Mouse (Mus musculus) bone marrow, adult 2 months (tissue): ENCODE data around the gene Cdk12.

Experiments
- CTCF ChIP-seq: fragments of 200-500 bp; IDR thresholded peaks from 2 replicates; pipeline ENCODE4 v1.5.1; 2011; ENCODE audit warnings: low read length, control low read depth; ENCODE audit not compliant: control insufficient read depth, insufficient read depth
- POLR2A ChIP-seq: fragments of 200-500 bp; IDR thresholded peaks from 2 replicates; pipeline ENCODE4 v1.6.1; 2011; ENCODE audit warnings: low read depth, mild to moderate bottlenecking, control low read depth, low read length, borderline replicate concordance; ENCODE audit not compliant: control insufficient read depth

- TF ChIP-seq CTCF = no peak
- TF ChIP-seq POLR2A = no peak
Observed at GRCm38 (mm10) chr11:98253807-98254206, 50.9 kb downstream of the Cdk12 start.
